Mouse (Mus musculus) forebrain, postnatal 0 days (tissue): ENCODE results near the gene Gm47996. TPM values are rescaled to one million over a fixed set of nuclear protein-coding genes. Genes with fewer than 3 reads are reported as not detected.

Experiments
- ATAC-seq: fragments of 200-750 bp; cut with Nextera tagmentation; 2 replicates; pipeline ENCODE4 v1.8.0; 2017; ENCODE audit warnings: mild to moderate bottlenecking, moderate library complexity
- DNase-seq: peaks from one replicate; pipeline ENCODE4 v3.0.0-alpha.2; 2015
- H3K27ac ChIP-seq: fragments of 300-500 bp; sonication (generic); 2 replicates; pipeline ENCODE4 v1.5.1; 2014; ENCODE audit warnings: low read depth, mild to moderate bottlenecking, antibody characterized with exemption, low read length, moderate library complexity, mixed read lengths
- H3K27me3 ChIP-seq: fragments of 300-500 bp; sonication (generic); 2 replicates; pipeline ENCODE4 v1.6.1; 2014; ENCODE audit warnings: mild to moderate bottlenecking, low read length, mixed read lengths; ENCODE audit not compliant: insufficient read depth
- H3K36me3 ChIP-seq: fragments of 300-500 bp; sonication (generic); 2 replicates; pipeline ENCODE4 v1.6.1; 2014; ENCODE audit warnings: mild to moderate bottlenecking, moderate library complexity; ENCODE audit not compliant: insufficient read depth
- H3K4me1 ChIP-seq: fragments of 300-500 bp; sonication (generic); 2 replicates; pipeline ENCODE4 v1.6.1; 2014; ENCODE audit warnings: antibody characterized with exemption; ENCODE audit not compliant: insufficient read depth
- H3K4me2 ChIP-seq: fragments of 300-500 bp; sonication (generic); 2 replicates; pipeline ENCODE4 v1.6.1; 2014; ENCODE audit warnings: low read depth, mild to moderate bottlenecking, moderate library complexity
- H3K4me3 ChIP-seq: fragments of 300-500 bp; sonication (generic); 2 replicates; pipeline ENCODE4 v1.5.1; 2014; ENCODE audit warnings: low read depth, low read length, mixed read lengths
- H3K9ac ChIP-seq: fragments of 300-500 bp; sonication (generic); 2 replicates; pipeline ENCODE4 v1.6.1; 2014; ENCODE audit warnings: mild to moderate bottlenecking
- H3K9me3 ChIP-seq: fragments of 300-500 bp; sonication (generic); 2 replicates; pipeline ENCODE4 v1.6.1; 2016; ENCODE audit warnings: low read length
- CTCF ChIP-seq: sonication (generic); IDR thresholded peaks from 2 replicates; pipeline ENCODE4 v1.5.1; 2016; ENCODE audit warnings: antibody characterized with exemption, control low read depth, low read depth
- WGBS: fragments of 180-500 bp; shearing (Covaris S2); extraction: QIAGEN DNeasy Blood & Tissue Kit; methylation state at CpG from one replicate; pipeline ENCODE4 v1.1.7; 2014; 5-methylcytosine and 5-hydroxymethylcytosine counted together
- polyA plus RNA-seq: library from polyadenylated mRNA; unstranded; fragments of >200 nt; fragmentation: Nextera tagmentation; extraction: Ambion mirVana; gene quantifications from 2 replicates; pipeline ENCODE4 v1.2.1, GENCODE M21; 2015
- total RNA-seq: library from RNA; depleted of rRNA; stranded (reverse); fragments of >200 nt; gene quantifications from 2 replicates; pipeline ENCODE4 v1.2.3, GENCODE M21; 2014

The Gm47996 gene
- total and polyA plus RNA-seq, 2 experiments from 2014 or later: not detected

GRCm38 (mm10) chr1:151237780-151238179, 27.8 kb downstream of the Gm47996 start:
- Histone ChIP-seq H3K4me2 (no peak overlapping the region), H3K27ac (no peak overlapping the region), H3K4me1 (no peaks in the 10 kb centered on the region), H3K9me3 (peaks cover 8% of the 10 kb centered on the region), H3K36me3 (no peaks in the 10 kb centered on the region), H3K27me3 (no peaks in the 10 kb centered on the region), H3K9ac (no peak overlapping the region), H3K4me3 (no peak overlapping the region)
- TF ChIP-seq CTCF: no peak
- WGBS: 88% methylated on average over 3 of the region's 3 CpGs
- DNase-seq: no peak
- no peak for ATAC-seq

GRCm38 (mm10) chr1:151243332-151243731, 33.4 kb downstream of the Gm47996 start:
- no peak for TF ChIP-seq CTCF
- H3K9ac ChIP-seq: no peak overlapping the region
- H3K9me3 ChIP-seq: peaks cover 5% of the 10 kb centered on the region; the same call in 1 of the 2 replicates
- H3K4me2 ChIP-seq: no peak overlapping the region
- ATAC-seq: no peak
- H3K27me3 ChIP-seq: no peaks in the 10 kb centered on the region
- DNase-seq: no peak
- no peaks in the 10 kb centered on the region for H3K36me3 ChIP-seq
- no peak overlapping the region for H3K4me3 ChIP-seq
- H3K4me1 ChIP-seq: no peaks in the 10 kb centered on the region
- 78% methylated on average over 4 of the region's 4 CpGs for WGBS
- no peak overlapping the region for H3K27ac ChIP-seq

GRCm38 (mm10) chr1:151244013-151244412, 34.1 kb downstream of the Gm47996 start:
- Histone ChIP-seq H3K4me3 (no peak overlapping the region), H3K27ac (no peak overlapping the region), H3K4me2 (no peak overlapping the region), H3K9ac (no peak overlapping the region), H3K36me3 (no peaks in the 10 kb centered on the region), H3K27me3 (no peaks in the 10 kb centered on the region), H3K4me1 (no peaks in the 10 kb centered on the region), H3K9me3 (peaks cover 5% of the 10 kb centered on the region; the same call in 1 of the 2 replicates)
- WGBS: 88% methylated on average over 5 of the region's 5 CpGs
- TF ChIP-seq CTCF: no peak
- no peak for ATAC-seq
- no peak for DNase-seq

GRCm38 (mm10) chr1:151244761-151245160, 34.8 kb downstream of the Gm47996 start:
- Histone ChIP-seq H3K4me3 (no peak overlapping the region), H3K4me2 (no peak overlapping the region), H3K9me3 (peaks cover 5% of the 10 kb centered on the region; the same call in 1 of the 2 replicates), H3K27ac (no peak overlapping the region), H3K27me3 (no peaks in the 10 kb centered on the region), H3K36me3 (no peaks in the 10 kb centered on the region), H3K4me1 (no peaks in the 10 kb centered on the region), H3K9ac (no peak overlapping the region)
- TF ChIP-seq CTCF: no peak
- DNase-seq (no peak), ATAC-seq (no peak)
- 90% methylated on average over 4 of the region's 4 CpGs for whole genome bisulfite sequencing

GRCm38 (mm10) chr1:151245165-151245564, 35.2 kb downstream of the Gm47996 start:
- no peak overlapping the region for H3K9ac ChIP-seq
- no peaks in the 10 kb centered on the region for H3K27me3 ChIP-seq
- peaks cover 2% of the 10 kb centered on the region; the same call in 1 of the 2 replicates for H3K9me3 ChIP-seq
- H3K4me1 ChIP-seq: no peaks in the 10 kb centered on the region
- H3K36me3 ChIP-seq: no peaks in the 10 kb centered on the region
- DNase-seq: no peak
- 83% methylated on average over 10 of the region's 10 CpGs for WGBS
- H3K27ac ChIP-seq: no peak overlapping the region
- H3K4me2 ChIP-seq: no peak overlapping the region
- TF ChIP-seq CTCF: no peak
- no peak overlapping the region for H3K4me3 ChIP-seq
- ATAC-seq: no peak

- Histone ChIP-seq H3K4me3 (no peak overlapping the region), H3K27me3 (no peaks in the 10 kb centered on the region), H3K27ac (no peak overlapping the region), H3K4me2 (no peak overlapping the region), H3K4me1 (no peaks in the 10 kb centered on the region), H3K9me3 (no peaks in the 10 kb centered on the region), H3K9ac (no peak overlapping the region), H3K36me3 (no peaks in the 10 kb centered on the region)
- 59% methylated on average over 2 of the region's 2 CpGs for WGBS
- TF ChIP-seq CTCF: no peak
- ATAC-seq: no peak
- DNase-seq: no peak
Measured at GRCm38 (mm10) chr1:151245846-151246245, 35.9 kb downstream of the Gm47996 start.

GRCm38 (mm10) chr1:151250109-151250508, 40.2 kb downstream of the Gm47996 start:
- 88% methylated on average over 3 of the region's 3 CpGs for WGBS
- Histone ChIP-seq H3K36me3 (no peaks in the 10 kb centered on the region), H3K27ac (no peak overlapping the region), H3K4me2 (no peak overlapping the region), H3K9me3 (no peaks in the 10 kb centered on the region), H3K4me3 (no peak overlapping the region), H3K27me3 (no peaks in the 10 kb centered on the region), H3K4me1 (no peaks in the 10 kb centered on the region), H3K9ac (no peak overlapping the region)
- no peak for ATAC-seq
- no peak for TF ChIP-seq CTCF
- DNase-seq: no peak
